Mouse (Mus musculus): Measurements from ENCODE around the gene Pp2d1.

DNA sequence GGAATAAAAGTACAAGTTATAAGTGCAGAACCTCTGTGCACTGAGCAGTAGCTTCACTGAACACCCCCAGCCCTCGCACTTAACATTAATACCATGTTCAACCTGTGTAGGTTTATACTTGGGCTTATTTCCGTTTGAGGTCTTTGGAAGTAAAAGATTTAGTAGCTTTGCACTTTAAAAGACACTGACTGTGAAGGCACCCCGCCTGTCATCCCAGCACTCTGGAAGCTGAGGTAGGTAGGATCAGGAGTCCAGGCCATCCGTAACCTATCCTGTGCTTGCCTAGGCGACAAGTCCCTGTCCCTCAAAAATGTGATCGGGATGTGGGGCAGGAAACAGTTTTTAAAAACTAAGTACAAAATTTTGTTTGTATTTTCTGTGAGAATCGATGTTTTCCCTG is 58.8 kb downstream of the Pp2d1 start:
- TF ChIP-seq POLR2A (IDR thresholded peaks at IDR 0.05; ENCODE audit: low read depth, low read length) (no peak), CTCF (conservative IDR thresholded peaks at IDR 0.05; ENCODE audit: insufficient read depth, insufficient read length, low read depth, low read length) (no peak)

Data from kidney, adult 2 months (tissue).